10 mouse cellular contexts compared by ENCODE assay signal in genomic region chr10:20060320-20060970, GRCm38 (mm10).
DNase-seq lines count a peak whose midpoint lies in the region; ATAC-seq and TF ChIP-seq lines count a peak whose summit lies in the region.
"Had no signal": no experiment of that assay in that cellular context is flagged by ENCODE, and none has a peak within 500 bp of the region (broad histone marks: within the 10 kb centered on the region; RNA-seq: fewer than 3 reads in every experiment).

No protein-coding gene starts in this region.

- no peaks in the 10 kb centered on the region for H3K36me3 ChIP-seq in hindbrain, postnatal 0 days (ENCODE audit: insufficient read depth, low read length)
- no peaks in the 10 kb centered on the region for H3K36me3 ChIP-seq in hindbrain, embryonic 10.5 days
- no peaks in the 10 kb centered on the region for H3K36me3 ChIP-seq in midbrain, embryonic 14.5 days (ENCODE audit: control insufficient read depth, insufficient read depth, low read length)
- H3K36me3 ChIP-seq: liver, embryonic 13.5 days had no signal

- no peaks in the 10 kb centered on the region for H3K27me3 ChIP-seq in hindbrain, postnatal 0 days (ENCODE audit: insufficient read depth, low read length)
- no peaks in the 10 kb centered on the region for H3K27me3 ChIP-seq in hindbrain, embryonic 10.5 days (ENCODE audit: insufficient read depth, poor library complexity, severe bottlenecking)
- H3K27me3 ChIP-seq in midbrain, embryonic 14.5 days (ENCODE audit: control insufficient read depth, insufficient read depth, low read length) = no peaks in the 10 kb centered on the region
- H3K27me3 ChIP-seq: liver, embryonic 13.5 days had no signal

- ATAC-seq in hindbrain, postnatal 0 days = peak; percentile 62; the same call in 1 of the 2 replicates
- peak; percentile 23; the same call in 1 of the 2 replicates for ATAC-seq in neutrophil, adult 5-6 weeks (ENCODE audit: extremely low read depth, insufficient number of reproducible peaks, low FRiP score, poor library complexity, severe bottlenecking)
- no peak for ATAC-seq in midbrain, embryonic 14.5 days (ENCODE audit: low FRiP score, low TSS enrichment)

- no peak overlapping the region for H3K9ac ChIP-seq in hindbrain, postnatal 0 days (replicated peaks; ENCODE audit: low read length)
- H3K9ac ChIP-seq in midbrain, embryonic 14.5 days (replicated peaks; ENCODE audit: low read length) = no peak overlapping the region
- H3K9ac ChIP-seq: liver, embryonic 13.5 days had no signal

- TF ChIP-seq CTCF in hindbrain, postnatal 0 days (IDR thresholded peaks at IDR 0.05; ENCODE audit: low read depth) = no peak

- DNase-seq in cerebellum, postnatal 25 days = peak; percentile 50 to 67
- DNase-seq in cerebellum, adult 9-11 months = no peak
- peak; percentile 49 for DNase-seq in hindbrain, postnatal 0 days (ENCODE audit: low spot score)
- no peak for DNase-seq in hindbrain, embryonic 10.5 days (ENCODE audit: low spot score)
- peak; percentile 58 to 63 for DNase-seq in B cell, adult 2 months
- DNase-seq in embryo, embryonic 10.5 days (ENCODE audit: low spot score) = no peak
- no peak for DNase-seq in midbrain, embryonic 14.5 days
- DNase-seq: kidney, postnatal 10 days; liver, embryonic 13.5 days had no signal

- no peaks in the 10 kb centered on the region for H3K9me3 ChIP-seq in hindbrain, postnatal 0 days (ENCODE audit: low read length)
- H3K9me3 ChIP-seq in hindbrain, embryonic 10.5 days = no peaks in the 10 kb centered on the region
- H3K9me3 ChIP-seq in midbrain, embryonic 14.5 days (ENCODE audit: control insufficient read depth, low read length) = no peaks in the 10 kb centered on the region
- H3K9me3 ChIP-seq: liver, embryonic 13.5 days had no signal

- 55% methylated on average over 15 of the region's 15 CpGs for WGBS in hindbrain, postnatal 0 days
- WGBS in hindbrain, embryonic 10.5 days = 83% methylated on average over 15 of the region's 15 CpGs
- 69% methylated on average over 15 of the region's 15 CpGs for WGBS in midbrain, embryonic 14.5 days

- H3K4me3 ChIP-seq in hindbrain, postnatal 0 days (ENCODE audit: low read length) = no peak overlapping the region
- no peak overlapping the region for H3K4me3 ChIP-seq in hindbrain, embryonic 10.5 days
- no peak overlapping the region for H3K4me3 ChIP-seq in midbrain, embryonic 14.5 days (replicated peaks; ENCODE audit: low read depth, low read length)
- H3K4me3 ChIP-seq: liver, embryonic 13.5 days had no signal

- H3K27ac ChIP-seq in hindbrain, postnatal 0 days = no peak overlapping the region
- H3K27ac ChIP-seq in hindbrain, embryonic 10.5 days = no peak overlapping the region
- H3K27ac ChIP-seq in midbrain, embryonic 14.5 days (replicated peaks; ENCODE audit: low read depth, low read length) = no peak overlapping the region
- H3K27ac ChIP-seq: liver, embryonic 13.5 days had no signal

- 0 out of 2 replicates have a peak, but pooled peaks cover 3% of the 10 kb centered on the region for H3K4me1 ChIP-seq in hindbrain, postnatal 0 days (ENCODE audit: insufficient read depth, low read length)
- no peaks in the 10 kb centered on the region for H3K4me1 ChIP-seq in hindbrain, embryonic 10.5 days (replicated peaks)
- no peaks in the 10 kb centered on the region for H3K4me1 ChIP-seq in midbrain, embryonic 14.5 days (ENCODE audit: control insufficient read depth, insufficient read depth, low read length)
- H3K4me1 ChIP-seq: liver, embryonic 13.5 days had no signal

- H3K4me2 ChIP-seq in hindbrain, postnatal 0 days (ENCODE audit: low read depth, low read length) = no peak overlapping the region
- no peak overlapping the region for H3K4me2 ChIP-seq in midbrain, embryonic 14.5 days (ENCODE audit: low read length)
- H3K4me2 ChIP-seq: liver, embryonic 13.5 days had no signal

Comparison
In these comparisons a context has a peak if more than half of its experiments do, and no peak if none do; other contexts are left out.
1. DNase-seq: peak in cerebellum, postnatal 25 days (2 of 2), hindbrain, postnatal 0 days (single experiment) and B cell, adult 2 months (2 of 2); none in cerebellum, adult 9-11 months (single experiment), hindbrain, embryonic 10.5 days (single experiment), embryo, embryonic 10.5 days (single experiment) and midbrain, embryonic 14.5 days (single experiment).